Mouse (Mus musculus): ENCODE measurements at regions not wholly inside any gene's neighbourhood (a gene's known extent, or its start where the extent isn't known, plus 50 kb on each side); places are given as distances from the start of the nearest gene placed in this dataset.

DNA sequence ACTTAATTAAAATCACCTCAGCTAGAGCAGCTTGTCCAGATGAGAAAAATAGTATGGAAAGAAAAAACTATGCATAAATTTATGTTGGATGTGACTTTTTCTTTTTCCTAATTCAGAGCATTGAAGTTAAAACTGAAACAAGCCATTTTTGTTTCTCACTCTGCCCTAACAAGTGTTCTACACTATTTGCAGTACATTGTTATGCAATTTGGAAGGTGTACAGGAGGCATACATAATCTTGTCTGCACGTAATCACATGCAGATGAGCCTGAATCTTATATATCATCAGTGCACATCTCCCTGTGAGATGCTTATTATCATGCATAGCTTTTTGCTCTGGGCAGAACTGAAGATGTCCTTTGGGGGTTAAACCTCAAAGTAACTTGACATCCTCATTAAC, 1381.3 kb downstream of the Tbl1xr1 start:
- no peak for TF ChIP-seq EP300 (IDR thresholded peaks at IDR 0.05; ENCODE audit: insufficient read depth, low read depth, low read length)
- TF ChIP-seq CTCF (IDR thresholded peaks at IDR 0.05; ENCODE audit: low read depth, low read length) = no peak
